ENCODE assay signal across 8 mouse cellular contexts in genomic region chr10:82811855-82812431, GRCm38 (mm10). TPM values are rescaled to one million over a fixed set of nuclear protein-coding genes. Genes with fewer than 3 reads are reported as not detected.
DNase-seq lines count a peak whose midpoint lies in the region; ATAC-seq and TF ChIP-seq lines count a peak whose summit lies in the region.

No protein-coding gene starts in this region.

- H3K4me1 ChIP-seq in forebrain, embryonic 13.5 days, result peaks cover 10% of the 10 kb centered on the region; the same call in 1 of the 2 replicates
- no peaks in the 10 kb centered on the region; the same call in 1 of the 2 replicates for H3K4me1 ChIP-seq in lung, embryonic 15.5 days
- H3K4me1 ChIP-seq in olfactory bulb, adult 2 months (ENCODE audit: control insufficient read depth, insufficient read depth, low read length), result no peaks in the 10 kb centered on the region

- peak overlapping the region; percentile 62 for H3K9ac ChIP-seq in forebrain, embryonic 13.5 days
- peak overlapping the region; percentile 44 for H3K9ac ChIP-seq in lung, embryonic 15.5 days

- DNase-seq in ES-CJ7 (ENCODE audit: low read depth, low spot score), result peak; percentile 89
- DNase-seq in cerebellum, adult 11 months, result peak; percentile 60
- DNase-seq in heart, postnatal 14 days, result peak; percentile 88
- peak; percentile 84 to 89 for DNase-seq in kidney, postnatal 4 days
- DNase-seq in testis, postnatal 14 days (ENCODE audit: low spot score), result peak; percentile 83

- peak overlapping the region; percentile 68 for H3K4me2 ChIP-seq in forebrain, embryonic 13.5 days
- H3K4me2 ChIP-seq in lung, embryonic 15.5 days, result peak overlapping the region; percentile 89

- no peaks in the 10 kb centered on the region for H3K27me3 ChIP-seq in forebrain, embryonic 13.5 days
- H3K27me3 ChIP-seq in lung, embryonic 15.5 days, result no peaks in the 10 kb centered on the region

- peak; percentile 89 for TF ChIP-seq CTCF in olfactory bulb, adult 2 months (IDR thresholded peaks at IDR 0.05; ENCODE audit: insufficient read depth, low read depth, low read length)

- intact Hi-C loops in heart, postnatal 14 days (cut with DNase I), result loop anchor here (1.0 to 5.0 kb wide), 2 partner anchors 45 to 89 kb away; no protein-coding TSS in a partner anchor

- TF ChIP-seq POLR2A in olfactory bulb, adult 2 months (IDR thresholded peaks at IDR 0.05; ENCODE audit: insufficient read depth, low read depth, low read length), result no peak

- no peak overlapping the region for H3K27ac ChIP-seq in forebrain, embryonic 13.5 days
- H3K27ac ChIP-seq in lung, embryonic 15.5 days, result no peak overlapping the region
- H3K27ac ChIP-seq in olfactory bulb, adult 2 months (ENCODE audit: insufficient read depth, low read depth, low read length), result no peak overlapping the region

- H3K4me3 ChIP-seq in forebrain, embryonic 13.5 days, result peak overlapping the region; percentile 51
- H3K4me3 ChIP-seq in lung, embryonic 15.5 days, result peak overlapping the region; percentile 52
- H3K4me3 ChIP-seq in olfactory bulb, adult 2 months (ENCODE audit: insufficient read depth, low read depth, low read length), result peak overlapping the region; percentile 84

- H3K9me3 ChIP-seq in forebrain, embryonic 13.5 days (replicated peaks), result no peaks in the 10 kb centered on the region
- no peaks in the 10 kb centered on the region; the same call in 1 of the 2 replicates for H3K9me3 ChIP-seq in lung, embryonic 15.5 days

- 5% methylated on average over 46 of the region's 52 CpGs for WGBS in forebrain, embryonic 13.5 days
- WGBS in lung, embryonic 15.5 days, result 4% methylated on average over 49 of the region's 52 CpGs
- whole genome bisulfite sequencing in olfactory bulb, adult 2 months, result 6% methylated on average over 47 of the region's 52 CpGs

- no peaks in the 10 kb centered on the region for H3K36me3 ChIP-seq in forebrain, embryonic 13.5 days (ENCODE audit: poor library complexity, severe bottlenecking)
- no peaks in the 10 kb centered on the region for H3K36me3 ChIP-seq in lung, embryonic 15.5 days

- peak; percentile 84 for ATAC-seq in forebrain, embryonic 13.5 days
- peak; percentile 81 for ATAC-seq in lung, embryonic 15.5 days (ENCODE audit: borderline replicate concordance, extremely low read depth, low FRiP score, low TSS enrichment)

RNA-seq across cellular contexts. Expression of gene Txnrd1, which starts 21.8 kb away (rescaled TPM):
- polyA plus RNA-seq in forebrain, embryonic 13.5 days (2015; fragmentation: Nextera tagmentation; extraction: Ambion mirVana), result 154 and 158 TPM in 2 replicates
- 10 to 100 TPM; 41.5 to 43.9 TPM for total RNA-seq in heart, postnatal 14 days (2021)
- polyA plus RNA-seq in lung, embryonic 15.5 days (2015; fragmentation: Nextera tagmentation; extraction: Ambion mirVana), result 118 and 123 TPM in 2 replicates
- polyA plus RNA-seq in olfactory bulb, adult 2 months (2012; ENCODE audit: insufficient read depth, insufficient read length, low replicate concordance, missing spikeins), result not detected in 2 replicates

RNA-seq across cellular contexts. Expression of gene Nfyb, which starts 48.0 kb away (rescaled TPM):
- polyA plus RNA-seq in forebrain, embryonic 13.5 days (2015; fragmentation: Nextera tagmentation; extraction: Ambion mirVana), result 65.3 and 68.9 TPM in 2 replicates
- 10 to 100 TPM; 14.6 to 15.2 TPM for total RNA-seq in heart, postnatal 14 days (2021)
- polyA plus RNA-seq in lung, embryonic 15.5 days (2015; fragmentation: Nextera tagmentation; extraction: Ambion mirVana), result 47.6 and 50.1 TPM in 2 replicates
- polyA plus RNA-seq in olfactory bulb, adult 2 months (2012; ENCODE audit: insufficient read depth, insufficient read length, low replicate concordance, missing spikeins), result not detected in 2 replicates

RNA-seq across cellular contexts. Expression of gene Eid3, which starts 54.5 kb away (rescaled TPM):
- 0.46 and 0.62 TPM in 2 replicates for polyA plus RNA-seq in forebrain, embryonic 13.5 days (2015; fragmentation: Nextera tagmentation; extraction: Ambion mirVana)
- total RNA-seq in heart, postnatal 14 days (2021), result 1 to 10 TPM; 1.1 to 1.3 TPM
- 0.24 and 0.56 TPM in 2 replicates for polyA plus RNA-seq in lung, embryonic 15.5 days (2015; fragmentation: Nextera tagmentation; extraction: Ambion mirVana)
- not detected in 2 replicates for polyA plus RNA-seq in olfactory bulb, adult 2 months (2012; ENCODE audit: insufficient read depth, insufficient read length, low replicate concordance, missing spikeins)
